Mouse (Mus musculus): ENCODE measurements around the gene Kcnn3.

The Kcnn3 gene

GRCm38 (mm10) chr3:89677617-89678016 is 157.7 kb downstream of the Kcnn3 start:
- no peak for DNase-seq

- no peak for DNase-seq
Observed at GRCm38 (mm10) chr3:89686031-89686430, 166.1 kb downstream of the Kcnn3 start.

- DNase-seq = peak; percentile 82 to 90
Observed at GRCm38 (mm10) chr3:89688694-89689581, 169.0 kb downstream of the Kcnn3 start.

- DNase-seq = no peak
Observed at GRCm38 (mm10) chr3:89691776-89692175, 171.8 kb downstream of the Kcnn3 start.

- no peak for DNase-seq
Observed at GRCm38 (mm10) chr3:89696152-89696821, 176.3 kb downstream of the Kcnn3 start.

GRCm38 (mm10) chr3:89698958-89699357 is 179.0 kb downstream of the Kcnn3 start:
- DNase-seq = no peak

GRCm38 (mm10) chr3:89700461-89700860 is 180.5 kb downstream of the Kcnn3 start:
- DNase-seq = no peak

GRCm38 (mm10) chr3:89703596-89703995 is 183.6 kb downstream of the Kcnn3 start:
- DNase-seq = no peak

- no peak for DNase-seq
Observed at GRCm38 (mm10) chr3:89704064-89704463, 184.1 kb downstream of the Kcnn3 start.

GRCm38 (mm10) chr3:89714359-89715206 is 194.6 kb downstream of the Kcnn3 start, which contains the start of gene Adar:
Gene Adar (plus strand): TSS chr3:89715022.
- DNase-seq = peak; percentile 71 to 79

GRCm38 (mm10) chr3:89715207-89715966 is 195.4 kb downstream of the Kcnn3 start:
- peak; percentile 29 to 54 for DNase-seq

- DNase-seq = no peak
Observed at GRCm38 (mm10) chr3:89715967-89716256, 195.9 kb downstream of the Kcnn3 start.

GRCm38 (mm10) chr3:89722032-89722431 is 202.1 kb downstream of the Kcnn3 start:
- no peak for DNase-seq

GRCm38 (mm10) chr3:89723400-89724084 is 203.6 kb downstream of the Kcnn3 start:
- no peak for DNase-seq

All from kidney, postnatal 25 days (tissue).